Mouse (Mus musculus): Measurements from ENCODE around the gene Rnft2. TPM values are rescaled to one million over a fixed set of nuclear protein-coding genes. Genes with fewer than 3 reads are reported as not detected.

Gene Rnft2
- total RNA-seq, 2 experiments from 2014 or later, result 77.0 to 91.2 TPM

- intact Hi-C loops (cut with DNase I), result no loop called here
- DNase-seq, result no peak
Observed at GRCm38 (mm10) chr5:118256981-118257380, 12.1 kb upstream of the Rnft2 start.

- DNase-seq, result no peak
- intact Hi-C loops (cut with DNase I), result no loop called here
Observed at GRCm38 (mm10) chr5:118253551-118253950, 8.6 kb upstream of the Rnft2 start.

GRCm38 (mm10) chr5:118250987-118251386 lies 6.1 kb upstream of the Rnft2 start:
- DNase-seq, result no peak
- intact Hi-C loops (cut with DNase I), result no loop called here

GRCm38 (mm10) chr5:118247378-118247777 lies 2.5 kb upstream of the Rnft2 start:
- intact Hi-C loops (cut with DNase I), result no loop called here
- DNase-seq, result no peak

- no peak for DNase-seq
Observed at GRCm38 (mm10) chr5:118245606-118246308, 841 bp upstream of the Rnft2 start.

GRCm38 (mm10) chr5:118239671-118240070 lies 5.2 kb downstream of the Rnft2 start:
- intact Hi-C loops (cut with DNase I), result no loop called here

More at GRCm38 (mm10) chr5:118245606-118246308, 841 bp upstream of the Rnft2 start:
- intact Hi-C loops (cut with DNase I), result no loop called here

GRCm38 (mm10) chr5:118236891-118237290 lies 8.0 kb downstream of the Rnft2 start:
- no peak for DNase-seq
- intact Hi-C loops (cut with DNase I), result no loop called here

More at GRCm38 (mm10) chr5:118239671-118240070, 5.2 kb downstream of the Rnft2 start:
- no peak for DNase-seq

- intact Hi-C loops (cut with DNase I), result no loop called here
- DNase-seq, result no peak
Observed at GRCm38 (mm10) chr5:118230071-118230611, 14.8 kb downstream of the Rnft2 start.

GRCm38 (mm10) chr5:118223142-118223757 lies 21.7 kb downstream of the Rnft2 start:
- intact Hi-C loops (cut with DNase I), result no loop called here
- DNase-seq, result no peak

- intact Hi-C loops (cut with DNase I), result no loop called here
- DNase-seq, result no peak
Observed at GRCm38 (mm10) chr5:118217410-118217809, 27.5 kb downstream of the Rnft2 start.

- intact Hi-C loops (cut with DNase I), result no loop called here
- peak; percentile 88 for DNase-seq
Observed at GRCm38 (mm10) chr5:118214418-118215154, 30.3 kb downstream of the Rnft2 start.

GRCm38 (mm10) chr5:118214012-118214411 lies 30.9 kb downstream of the Rnft2 start:
- no peak for DNase-seq
- intact Hi-C loops (cut with DNase I), result no loop called here

GRCm38 (mm10) chr5:118205852-118206251 lies 39.1 kb downstream of the Rnft2 start:
- intact Hi-C loops (cut with DNase I), result no loop called here
- DNase-seq, result no peak

GRCm38 (mm10) chr5:118204675-118205440 lies 40.1 kb downstream of the Rnft2 start:
- no peak for DNase-seq
- intact Hi-C loops (cut with DNase I), result no loop called here

GRCm38 (mm10) chr5:118199670-118200069 lies 45.2 kb downstream of the Rnft2 start:
- intact Hi-C loops (cut with DNase I), result no loop called here
- no peak for DNase-seq

GRCm38 (mm10) chr5:118197421-118197820 lies 47.5 kb downstream of the Rnft2 start:
- peak; percentile 21 for DNase-seq
- intact Hi-C loops (cut with DNase I), result no loop called here

GRCm38 (mm10) chr5:118192221-118192620 lies 52.7 kb downstream of the Rnft2 start:
- DNase-seq, result no peak
- intact Hi-C loops (cut with DNase I), result no loop called here

- intact Hi-C loops (cut with DNase I), result no loop called here
Observed at GRCm38 (mm10) chr5:118190491-118190890, 54.4 kb downstream of the Rnft2 start.

GRCm38 (mm10) chr5:118188356-118188755 lies 56.6 kb downstream of the Rnft2 start:
- intact Hi-C loops (cut with DNase I), result no loop called here
- no peak for DNase-seq

More at GRCm38 (mm10) chr5:118190491-118190890, 54.4 kb downstream of the Rnft2 start:
- no peak for DNase-seq

GRCm38 (mm10) chr5:118186903-118187633 lies 57.8 kb downstream of the Rnft2 start:
- intact Hi-C loops (cut with DNase I), result no loop called here
- DNase-seq, result no peak

Data from left cerebral cortex, postnatal 4 days (tissue).